Mouse (Mus musculus) yolk sac, embryonic 10.5 days (tissue): ENCODE data around the gene Specc1.

Experiments
- DNase-seq: peaks from one replicate; pipeline ENCODE4 v3.0.0-alpha.2; 2017; ENCODE audit warnings: low spot score

The Specc1 gene

DNA sequence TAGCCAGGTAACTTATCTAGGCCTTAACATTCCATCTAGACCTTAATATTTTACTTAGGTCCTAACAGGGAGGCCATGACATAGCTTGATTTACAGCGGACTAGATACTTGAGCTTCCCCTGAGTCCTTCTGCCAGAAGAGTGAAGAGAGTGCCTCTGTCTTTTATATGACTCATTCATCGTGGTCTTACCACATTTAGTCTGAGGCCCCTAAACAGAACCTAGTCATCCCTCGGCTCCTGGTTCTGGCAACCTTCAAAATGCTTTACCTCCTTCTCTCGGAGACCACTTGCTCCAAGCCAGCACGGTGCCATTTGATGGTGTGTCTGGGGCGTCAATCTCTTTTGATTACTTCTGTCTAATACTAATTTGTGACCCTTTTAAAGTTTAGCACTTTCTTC lies 133.8 kb downstream of the Specc1 start:
- no peak for DNase-seq

DNA sequence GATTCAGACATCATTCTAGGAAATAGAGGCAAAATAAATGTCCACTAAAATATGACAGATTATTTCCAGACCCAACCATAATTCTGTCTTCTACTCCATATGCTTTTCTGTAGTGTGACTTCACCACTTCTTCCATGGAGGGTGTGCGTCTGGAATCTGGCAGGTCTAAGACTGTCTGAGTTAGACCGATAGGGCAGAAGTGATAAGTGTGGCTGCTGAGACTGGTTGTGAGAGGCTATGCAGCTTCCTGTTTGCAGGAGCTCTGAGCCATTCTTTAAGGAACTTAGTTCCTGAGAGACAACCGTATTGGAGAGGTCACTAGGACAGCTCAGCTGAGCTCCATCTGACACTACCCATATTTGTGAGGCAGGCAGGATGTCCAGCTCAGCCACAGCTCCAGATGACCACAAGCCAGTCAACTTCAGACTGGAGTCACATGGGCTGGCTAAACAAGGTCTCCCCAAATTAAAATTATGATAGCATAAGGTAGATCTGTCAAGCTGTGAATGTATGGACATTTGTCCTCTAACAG lies 146.9 kb downstream of the Specc1 start:
- DNase-seq, result no peak

DNA sequence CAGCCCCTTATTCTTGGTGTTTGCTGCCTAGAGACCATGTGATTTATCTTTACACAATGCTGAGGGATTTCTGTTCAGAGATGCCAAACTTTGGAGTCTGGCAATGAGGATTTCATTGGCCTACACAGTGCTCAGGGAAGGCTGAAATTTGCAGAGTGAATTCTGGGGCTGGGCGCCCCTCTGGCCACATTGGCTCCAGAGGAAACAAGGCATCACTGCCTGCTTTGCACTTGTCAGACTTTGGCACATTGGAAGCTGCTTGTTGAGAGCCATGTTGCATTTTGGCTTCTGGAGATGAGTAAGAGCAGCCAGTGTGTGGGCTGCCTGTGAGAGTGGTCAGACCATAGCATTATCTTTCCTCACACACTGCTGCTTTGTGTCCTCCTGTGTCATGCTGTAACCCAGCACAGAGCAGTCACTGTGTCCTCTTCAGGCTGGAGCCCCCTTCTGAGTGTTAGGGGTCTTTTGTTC lies 149.9 kb downstream of the Specc1 start:
- no peak for DNase-seq

DNA sequence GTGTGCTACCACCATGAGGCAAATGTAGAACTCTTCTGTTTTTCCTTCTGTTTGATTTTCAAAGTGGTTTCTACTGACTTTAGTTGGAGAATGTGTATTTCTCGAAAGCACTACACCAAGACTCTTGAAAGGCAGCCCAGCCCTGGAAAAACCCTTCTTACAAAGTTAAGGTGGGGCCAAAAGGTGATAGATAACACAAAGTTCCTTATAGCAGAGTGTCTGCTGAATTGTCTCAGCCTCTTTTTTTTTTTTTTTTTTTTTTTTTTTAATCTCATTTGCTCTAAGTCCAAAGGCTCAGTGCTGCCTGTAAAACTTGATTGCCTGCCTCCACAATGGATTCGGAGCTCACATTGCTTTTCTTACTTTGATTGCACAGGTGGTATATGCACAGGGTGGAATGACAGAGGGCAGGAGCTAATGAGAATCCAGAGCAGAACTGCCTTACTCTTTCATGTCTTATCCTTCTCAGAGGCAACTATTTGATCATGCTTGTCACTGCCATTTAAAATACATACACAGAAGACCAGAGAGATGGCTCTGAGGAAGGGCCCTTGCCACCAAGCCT lies 150.8 kb downstream of the Specc1 start:
- DNase-seq, result no peak

DNA sequence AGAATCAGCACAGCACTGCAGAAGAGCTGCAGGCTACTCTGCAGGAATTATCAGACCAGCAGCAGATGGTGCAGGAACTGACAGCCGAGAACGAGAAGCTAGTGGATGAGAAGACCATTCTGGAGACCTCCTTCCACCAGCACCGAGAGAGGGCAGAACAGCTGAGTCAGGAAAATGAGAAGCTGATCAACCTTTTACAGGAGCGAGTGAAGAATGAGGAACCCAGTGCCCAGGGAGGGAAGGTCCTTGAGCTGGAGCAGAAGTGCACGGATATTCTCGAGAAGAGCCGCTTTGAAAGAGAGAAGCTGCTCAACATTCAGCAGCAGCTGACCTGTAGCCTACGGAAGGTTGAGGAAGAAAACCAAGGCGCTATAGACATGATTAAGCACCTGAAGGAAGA lies 162.0 kb downstream of the Specc1 start:
- DNase-seq, result no peak

DNA sequence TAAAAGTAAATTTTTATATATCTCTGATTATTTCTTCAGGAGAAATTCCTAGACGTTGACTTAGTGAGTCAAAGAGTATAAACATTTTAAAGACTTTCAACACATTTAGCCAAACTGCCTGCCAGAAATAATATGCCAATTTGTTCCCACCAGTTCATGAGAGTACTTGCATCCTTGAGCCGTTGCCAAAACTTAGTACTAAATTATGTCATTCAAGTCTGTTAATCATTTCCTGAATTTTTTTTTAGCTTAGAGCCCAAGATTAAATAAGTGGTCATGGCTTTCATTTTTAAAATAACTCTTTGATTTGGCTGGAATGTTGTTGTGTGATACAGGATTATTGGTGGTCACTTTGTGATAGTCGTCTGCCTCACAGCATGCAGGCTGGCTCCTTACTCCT lies 163.3 kb downstream of the Specc1 start:
- DNase-seq, result no peak

DNA sequence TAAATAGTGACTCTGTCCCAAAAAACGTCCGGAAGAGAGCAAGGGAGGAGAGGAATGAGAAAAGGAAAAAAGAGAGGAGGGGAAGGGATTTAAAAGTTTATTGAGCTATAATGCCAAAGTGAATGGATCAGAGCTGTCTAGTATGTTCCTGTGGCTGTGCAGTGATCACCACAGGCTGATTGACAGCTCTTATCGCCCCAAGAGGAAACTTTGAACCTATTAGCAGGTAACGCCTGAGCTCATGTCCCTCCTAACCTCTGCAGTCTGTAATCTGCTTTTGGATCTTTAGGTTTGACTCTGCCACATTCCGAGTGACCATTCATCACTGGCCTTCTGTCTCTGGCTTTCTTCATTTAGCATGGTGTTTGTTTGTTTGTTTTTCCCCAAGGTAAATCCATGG lies 164.8 kb downstream of the Specc1 start:
- peak; percentile 26 for DNase-seq

DNA sequence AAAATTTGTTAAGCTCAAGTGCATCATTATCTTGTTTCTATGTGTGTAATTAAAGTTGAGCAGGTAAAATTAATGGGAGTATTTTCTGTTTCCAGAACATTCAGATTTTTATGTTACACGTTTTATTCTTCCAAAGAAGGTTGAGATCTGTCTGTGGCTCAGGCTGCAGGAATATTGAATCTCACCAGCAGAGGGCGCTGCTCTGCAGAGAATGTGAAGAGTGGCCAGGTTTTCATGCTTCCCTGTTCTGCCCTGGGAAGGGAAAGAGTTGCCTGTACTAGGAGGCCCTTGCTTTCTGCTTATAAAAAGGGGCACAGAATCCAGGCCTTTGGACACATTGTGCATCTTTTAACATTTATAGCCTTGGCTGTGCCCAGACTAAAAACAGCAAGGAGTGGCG lies 171.1 kb downstream of the Specc1 start:
- peak; percentile 72 for DNase-seq

DNA sequence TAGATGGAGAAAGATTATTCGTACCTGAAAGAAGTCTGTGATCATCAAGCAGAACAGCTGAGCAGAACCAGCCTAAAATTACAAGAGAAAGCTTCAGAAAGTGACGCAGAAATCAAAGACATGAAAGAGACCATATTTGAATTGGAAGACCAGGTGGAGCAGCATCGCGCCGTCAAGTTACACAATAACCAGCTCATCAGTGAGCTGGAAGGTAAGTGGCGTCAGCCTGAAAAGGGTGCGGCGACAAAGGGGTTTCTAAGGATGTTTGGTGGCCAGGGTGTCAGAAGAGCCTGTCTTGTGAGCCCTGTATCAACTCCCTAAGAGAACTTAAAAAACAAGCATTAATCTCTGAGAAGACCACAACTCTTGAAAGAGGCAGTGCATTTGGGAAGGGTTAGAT lies 171.6 kb downstream of the Specc1 start:
- no peak for DNase-seq

DNA sequence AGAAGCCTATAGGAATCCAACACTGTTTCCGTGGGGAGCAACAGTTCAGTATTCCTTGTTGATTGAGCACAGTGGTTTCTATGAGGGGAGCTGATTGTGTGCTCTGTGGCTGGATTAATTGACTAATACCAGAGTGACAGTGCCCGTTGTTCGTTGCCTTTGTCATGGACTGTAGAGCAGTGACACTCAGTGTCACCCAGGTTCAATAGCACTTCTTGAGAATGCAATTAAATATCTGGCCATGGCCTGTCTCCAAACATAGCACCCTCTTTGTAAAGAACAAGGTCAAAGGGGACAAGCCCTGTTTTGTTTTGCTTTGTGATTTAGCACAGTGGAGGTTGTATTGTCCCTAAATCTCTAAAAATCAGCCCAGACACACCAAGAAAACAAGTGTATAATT lies 173.6 kb downstream of the Specc1 start:
- no peak for DNase-seq

DNA sequence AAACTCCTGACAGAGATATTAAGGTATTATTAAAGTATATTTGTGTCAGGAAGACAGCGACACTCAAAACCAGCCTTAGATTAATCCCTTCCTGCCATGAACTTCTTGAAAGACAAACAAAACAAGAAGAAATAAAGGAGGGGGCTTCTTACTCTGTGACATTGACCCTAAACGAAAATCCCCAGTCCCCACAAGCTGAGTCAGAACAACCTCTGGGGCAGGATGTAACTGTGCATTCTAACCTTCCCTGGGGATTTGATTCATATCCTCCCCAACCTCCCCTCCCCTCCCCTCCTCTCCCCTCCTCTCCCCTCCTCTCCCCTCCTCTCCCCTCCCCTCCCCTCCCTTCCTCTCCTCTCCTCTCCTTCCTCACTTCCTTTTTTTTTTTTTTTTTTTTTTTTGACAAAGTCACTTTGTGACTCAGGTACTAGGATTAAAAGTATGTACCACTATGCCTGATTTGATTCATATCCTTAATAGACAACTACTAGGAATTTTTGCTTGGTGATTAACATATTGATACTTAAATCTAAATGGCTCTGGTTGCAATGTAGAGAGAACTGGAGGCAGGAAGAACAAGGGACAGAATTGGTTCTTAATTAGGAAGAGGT lies 174.2 kb downstream of the Specc1 start:
- no peak for DNase-seq

DNA sequence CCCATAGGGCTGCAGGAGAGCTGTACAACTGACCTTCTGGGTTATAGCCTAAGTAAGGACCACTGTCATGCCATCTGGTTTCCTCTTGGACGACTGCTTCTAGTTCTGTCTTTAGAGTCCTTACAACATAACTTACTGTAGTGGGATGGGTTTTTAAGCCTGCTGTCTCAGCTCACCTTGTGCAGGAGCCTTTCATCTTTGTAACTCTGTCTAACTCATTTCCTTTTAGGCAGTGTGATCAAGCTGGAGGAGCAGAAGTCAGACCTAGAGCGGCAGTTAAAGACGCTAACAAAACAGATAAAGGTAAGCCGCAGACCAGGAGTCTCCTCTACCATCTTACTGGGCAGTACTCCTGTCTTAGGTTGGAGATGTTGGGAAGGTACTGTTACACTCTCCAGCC lies 175.0 kb downstream of the Specc1 start:
- no peak for DNase-seq

DNA sequence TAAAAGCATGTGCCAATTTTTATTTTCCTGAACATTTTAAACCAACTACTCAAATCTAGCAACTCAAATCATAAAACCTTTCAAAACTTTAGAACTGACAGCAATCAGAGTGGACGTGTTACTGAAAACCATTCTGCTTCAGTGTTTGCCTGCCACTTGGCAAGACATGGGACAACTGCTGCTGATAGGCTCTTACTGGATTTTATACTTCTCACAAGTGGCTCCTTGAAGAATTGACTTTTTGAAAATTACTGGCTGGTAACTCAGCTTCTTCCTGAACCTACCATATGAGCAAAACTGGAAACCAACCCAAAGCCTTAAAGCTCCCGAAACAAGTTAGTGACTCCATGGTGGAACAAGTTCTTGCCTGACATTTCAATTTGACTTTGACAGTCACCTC lies 177.6 kb downstream of the Specc1 start:
- DNase-seq, result no peak

DNA sequence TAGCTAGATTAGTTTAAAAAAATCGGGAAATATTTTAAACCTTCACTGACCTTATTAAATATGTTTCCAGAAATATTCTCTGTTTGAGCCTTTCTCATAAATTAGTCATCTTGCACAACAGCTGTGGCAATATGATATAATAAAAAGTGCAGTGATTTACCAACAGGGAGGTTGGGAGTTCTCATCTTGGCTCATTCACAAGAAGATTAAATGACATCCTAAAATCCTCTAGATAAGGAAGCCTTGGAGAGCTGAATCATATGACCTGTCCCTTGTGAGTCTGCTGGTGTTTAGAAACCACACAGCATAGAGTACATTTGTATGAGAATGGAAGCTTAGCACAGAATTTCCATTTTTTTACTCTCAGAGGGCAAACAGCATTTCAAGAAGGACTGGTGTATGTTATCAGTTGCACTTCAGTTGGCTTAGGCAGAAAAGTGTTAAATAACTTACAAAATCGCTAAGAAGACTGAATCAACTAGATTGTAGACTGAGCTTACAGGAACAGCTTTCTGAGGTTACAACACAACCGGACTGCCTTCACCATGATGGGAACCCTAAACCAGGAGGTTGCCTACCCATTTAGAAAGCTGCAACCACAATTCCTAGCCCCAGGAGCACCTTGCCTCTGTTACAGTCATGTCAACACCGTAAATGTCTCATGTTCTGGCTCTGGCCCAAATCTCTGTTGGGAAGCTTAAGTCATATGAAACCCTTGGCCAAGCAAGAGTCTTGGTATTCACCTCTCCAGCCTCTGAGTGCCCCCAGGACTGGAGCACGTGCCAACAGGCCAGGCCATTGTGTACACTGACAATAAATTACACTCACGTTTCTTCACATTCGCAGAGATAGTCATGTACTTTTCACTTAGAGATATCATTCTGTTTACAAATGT lies 188.9 kb downstream of the Specc1 start:
- no peak for DNase-seq

DNA sequence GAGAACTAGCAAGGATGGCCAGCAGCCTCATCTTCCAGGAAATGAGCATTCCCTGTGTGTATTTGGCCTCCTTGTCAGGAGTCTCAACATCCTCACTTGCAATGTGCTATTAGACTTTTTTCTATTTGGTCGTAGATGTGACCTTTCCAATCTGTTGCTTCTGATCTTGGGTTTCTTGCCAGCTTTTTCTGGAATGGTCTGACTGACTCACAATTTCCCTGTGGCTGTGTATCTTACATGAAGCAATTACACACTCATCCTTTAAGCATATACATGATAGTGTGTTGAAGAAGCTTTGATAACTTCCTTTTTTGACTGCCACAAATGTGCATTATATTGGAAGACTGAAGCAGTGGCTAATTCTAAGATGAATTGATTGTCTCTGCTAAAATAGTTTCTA lies 190.1 kb downstream of the Specc1 start:
- no peak for DNase-seq

DNA sequence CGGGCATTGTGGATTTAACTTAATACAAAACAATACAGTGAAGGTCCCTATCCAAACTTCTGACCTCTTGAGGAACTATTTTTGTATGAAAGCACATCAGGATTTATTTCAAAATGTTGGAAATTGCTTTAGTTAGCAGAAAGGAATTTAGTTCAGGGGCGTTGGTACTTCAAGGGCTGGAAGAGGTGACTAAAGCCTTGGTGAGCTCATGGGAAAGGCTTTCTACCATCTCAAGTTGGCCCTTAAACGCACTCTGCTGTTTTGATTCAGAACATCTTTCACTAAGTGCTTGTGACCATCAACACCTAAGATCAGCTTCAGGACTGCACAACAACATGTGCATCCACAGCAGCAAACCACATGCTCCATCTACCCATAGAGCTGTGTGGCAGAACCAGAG lies 191.5 kb downstream of the Specc1 start:
- DNase-seq, result no peak

DNA sequence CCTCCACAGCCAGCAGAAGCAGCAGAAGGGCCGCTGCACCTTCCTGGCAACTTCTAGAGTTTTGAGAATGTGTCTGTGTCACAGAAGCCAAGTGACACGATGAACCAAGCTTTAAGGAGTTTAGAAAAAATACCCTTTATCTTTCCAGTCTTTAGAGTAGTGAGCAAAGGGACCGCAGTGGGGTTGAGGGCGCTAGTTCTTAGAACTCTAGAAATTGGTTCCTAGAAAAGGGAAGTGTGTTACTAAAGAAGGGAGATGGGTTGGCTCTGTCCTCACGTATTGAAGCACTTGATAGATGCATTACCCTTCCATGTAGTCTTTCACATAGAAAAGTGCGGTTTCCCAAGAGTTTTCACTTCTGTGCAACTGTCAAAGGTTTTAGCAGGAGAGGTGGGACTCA lies 191.9 kb downstream of the Specc1 start:
- no peak for DNase-seq

DNA sequence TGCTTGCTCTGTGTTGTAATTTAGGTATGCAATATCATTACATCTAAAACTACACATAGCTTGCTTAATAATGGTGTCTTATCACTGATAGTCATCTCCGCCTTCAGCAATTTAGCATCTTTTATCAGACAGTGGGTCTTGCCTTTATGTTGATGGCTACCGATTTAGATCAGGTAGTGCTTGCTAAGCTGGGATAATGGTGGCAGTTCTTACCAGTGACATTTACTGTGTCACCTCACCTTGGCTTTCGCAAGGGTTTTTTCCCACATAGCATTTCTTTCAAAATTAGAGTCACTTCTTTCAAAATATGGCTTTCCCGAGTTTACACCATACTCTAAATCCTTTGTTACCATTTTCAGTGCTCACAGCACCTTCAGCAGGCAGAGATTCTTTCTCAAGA lies 196.5 kb downstream of the Specc1 start:
- DNase-seq, result no peak

DNA sequence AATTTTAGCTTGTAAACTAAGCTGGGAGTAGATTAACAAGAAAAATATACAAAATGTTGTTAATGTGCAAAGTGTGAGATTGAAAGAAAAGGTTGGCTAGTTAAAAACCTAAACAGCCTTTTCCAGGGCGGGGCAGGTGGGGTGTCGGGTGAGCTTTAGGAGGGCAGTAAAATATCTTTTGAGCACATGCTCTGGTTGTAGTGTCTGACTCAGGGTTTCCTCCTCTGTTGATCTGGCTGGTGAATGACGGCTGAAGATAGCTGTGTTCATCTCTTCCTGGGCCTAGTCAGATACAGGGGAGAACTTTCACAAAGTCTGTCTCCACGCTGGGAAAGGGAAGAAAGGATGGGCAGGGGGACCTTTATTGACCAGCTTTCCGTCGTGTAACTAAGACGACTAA lies 203.2 kb downstream of the Specc1 start:
- DNase-seq, result no peak

DNA sequence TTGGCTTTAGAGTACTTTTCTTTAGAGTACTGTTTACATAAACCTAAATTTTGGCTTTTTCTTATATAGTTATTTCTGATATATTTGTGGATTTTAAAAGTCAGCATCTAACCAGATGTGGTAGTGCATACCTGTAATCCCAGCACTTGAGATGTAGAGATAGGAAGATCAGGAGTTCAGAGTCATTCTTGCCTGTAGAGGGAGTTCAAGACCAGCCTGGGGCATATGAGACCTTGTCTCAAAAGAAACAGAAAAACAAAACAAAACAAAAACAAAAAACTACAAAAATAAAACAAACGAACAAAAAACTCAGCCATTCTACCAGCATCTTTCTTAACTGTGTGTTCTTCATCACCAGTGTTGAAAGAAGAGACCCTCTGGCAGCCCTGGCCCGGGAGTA lies 204.9 kb downstream of the Specc1 start:
- DNase-seq, result no peak

DNA sequence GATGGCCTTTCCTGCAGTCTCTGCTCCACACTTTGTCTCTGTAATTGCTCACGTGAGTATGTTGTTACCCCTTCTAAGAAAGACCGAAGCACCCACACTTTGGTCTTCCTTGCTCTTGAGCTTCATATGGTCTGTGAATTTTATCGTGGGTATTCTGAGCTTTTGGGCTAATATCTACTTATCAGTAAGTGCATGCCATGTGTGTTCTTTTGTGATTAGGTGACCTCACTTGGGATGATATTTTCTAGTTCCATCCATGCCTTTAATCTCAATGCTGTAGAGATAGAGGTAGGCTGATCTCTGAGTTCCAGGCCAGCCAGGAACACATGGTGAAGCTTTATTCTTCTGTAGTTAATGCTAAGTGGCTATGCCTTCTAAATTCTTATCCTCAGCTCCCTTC lies 207.8 kb downstream of the Specc1 start:
- no peak for DNase-seq

DNA sequence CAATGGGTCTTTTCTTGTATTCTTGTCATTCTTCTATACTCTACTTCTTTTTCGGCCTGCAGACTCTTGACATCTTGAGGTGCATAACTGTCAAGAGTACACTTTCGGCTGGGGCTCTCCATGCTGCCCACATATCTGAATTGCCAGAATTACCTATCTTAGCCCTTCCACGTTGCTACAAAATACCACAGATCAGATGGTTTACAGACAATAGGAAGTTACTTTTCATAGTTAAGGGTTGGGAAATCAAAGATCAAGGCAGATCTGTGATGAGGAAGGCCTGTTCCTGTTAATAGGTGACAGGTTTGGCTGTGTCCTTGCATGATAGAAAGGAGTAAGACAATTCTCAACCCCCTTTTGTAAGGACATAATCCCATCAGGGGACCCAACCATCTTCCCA lies 209.9 kb downstream of the Specc1 start:
- no peak for DNase-seq

DNA sequence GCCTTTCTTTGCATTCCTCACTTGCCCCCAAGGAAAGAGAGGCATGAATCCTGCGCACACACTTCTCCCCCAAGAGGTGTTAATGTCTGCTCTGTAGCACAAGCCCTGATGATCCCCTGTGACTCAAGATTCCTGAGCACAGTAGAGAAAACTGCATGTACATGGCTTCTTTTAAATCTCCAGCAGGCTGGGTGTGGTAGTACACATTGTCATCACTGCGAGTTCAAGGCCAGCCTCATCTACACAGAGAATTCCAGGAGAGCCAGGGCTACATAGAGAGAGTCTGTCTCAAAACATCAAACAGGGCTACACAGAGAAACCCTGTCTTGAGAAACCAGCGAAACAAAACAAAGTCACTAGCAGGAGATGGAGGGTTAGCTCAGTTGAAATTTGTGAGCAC lies 211.6 kb downstream of the Specc1 start:
- DNase-seq, result no peak
